Mouse (Mus musculus) liver, embryonic 13.5 days (tissue): ENCODE data around the gene Vwf. TPM values are rescaled to one million over a fixed set of nuclear protein-coding genes. Genes with fewer than 3 reads are reported as not detected.
A peak's percentile ranks its signal among the peaks of the same experiment; 100 is the strongest.

Source experiments
- ATAC-seq: fragments of 200-750 bp; cut with Nextera tagmentation; 2 replicates; pipeline ENCODE4 v1.8.0; 2017; ENCODE audit warnings: low read depth, mild to moderate bottlenecking, moderate number of reproducible peaks, moderate library complexity
- DNase-seq: peaks from one replicate; pipeline ENCODE4 v3.0.0; 2022
- H3K27ac ChIP-seq: fragments of 300-500 bp; sonication (generic); 2 replicates; pipeline ENCODE4 v1.5.1; 2015; ENCODE audit warnings: moderate library complexity, mild to moderate bottlenecking, inconsistent platforms
- H3K27me3 ChIP-seq: fragments of 300-500 bp; sonication (generic); 2 replicates; pipeline ENCODE4 v1.6.1; 2015; ENCODE audit warnings: mild to moderate bottlenecking, inconsistent platforms
- H3K36me3 ChIP-seq: fragments of 300-500 bp; sonication (generic); 2 replicates; pipeline ENCODE4 v1.6.1; 2015; ENCODE audit warnings: mild to moderate bottlenecking, inconsistent platforms
- H3K4me1 ChIP-seq: fragments of 300-500 bp; sonication (generic); replicated peaks from 2 replicates; pipeline ENCODE4 v1.6.1; 2015; ENCODE audit warnings: inconsistent platforms
- H3K4me2 ChIP-seq: fragments of 300-500 bp; sonication (generic); 2 replicates; pipeline ENCODE4 v1.6.1; 2015; ENCODE audit warnings: inconsistent platforms, mild to moderate bottlenecking, moderate library complexity
- H3K4me3 ChIP-seq: fragments of 300-500 bp; sonication (generic); replicated peaks from 2 replicates; pipeline ENCODE4 v1.5.1; 2015; ENCODE audit warnings: mild to moderate bottlenecking, inconsistent platforms
- H3K9ac ChIP-seq: fragments of 300-500 bp; sonication (generic); 2 replicates; pipeline ENCODE4 v1.6.1; 2015; ENCODE audit warnings: mild to moderate bottlenecking, inconsistent platforms
- H3K9me3 ChIP-seq: fragments of 300-500 bp; sonication (generic); replicated peaks from 2 replicates; pipeline ENCODE4 v1.6.1; 2016; ENCODE audit warnings: inconsistent platforms
- WGBS: fragments of 180-500 bp; shearing (Covaris S2); methylation state at CpG from one replicate; pipeline ENCODE4 v1.1.7; 2015; ENCODE audit not compliant: insufficient replicate concordance; 5-methylcytosine and 5-hydroxymethylcytosine counted together
- polyA plus RNA-seq: library from polyadenylated mRNA; unstranded; fragments of >200 nt; fragmentation: Nextera tagmentation; extraction: Ambion mirVana; gene quantifications from 2 replicates; pipeline ENCODE4 v1.2.1, GENCODE M21; 2015

Vwf gene
- polyA plus RNA-seq, 1 experiment from 2014 or later, result 13.3 TPM

- Histone ChIP-seq H3K36me3 (no peaks in the 10 kb centered on the region), H3K27me3 (peaks cover 19% of the 10 kb centered on the region; the same call in 1 of the 2 replicates), H3K9me3 (no peaks in the 10 kb centered on the region), H3K4me2 (no peak overlapping the region), H3K4me1 (peaks cover 26% of the 10 kb centered on the region), H3K27ac (no peak overlapping the region), H3K9ac (no peak overlapping the region), H3K4me3 (no peak overlapping the region)
- ATAC-seq (no peak), DNase-seq (no peak)
- WGBS, result 56% methylated on average over 4 of the region's 4 CpGs
Observed at GRCm38 (mm10) chr6:125601190-125601589, 54.6 kb downstream of the Vwf start.

- WGBS, result 69% methylated on average over 5 of the region's 5 CpGs
- Histone ChIP-seq H3K4me1 (peaks cover 21% of the 10 kb centered on the region), H3K36me3 (no peaks in the 10 kb centered on the region), H3K9ac (no peak overlapping the region), H3K27ac (no peak overlapping the region), H3K27me3 (peaks cover 19% of the 10 kb centered on the region; the same call in 1 of the 2 replicates), H3K4me2 (no peak overlapping the region), H3K9me3 (no peaks in the 10 kb centered on the region), H3K4me3 (no peak overlapping the region)
- no peak for ATAC-seq
- DNase-seq, result no peak
Observed at GRCm38 (mm10) chr6:125601748-125602147, 55.2 kb downstream of the Vwf start.

GRCm38 (mm10) chr6:125602354-125602753 lies 55.8 kb downstream of the Vwf start:
- Histone ChIP-seq H3K4me3 (no peak overlapping the region), H3K27me3 (peaks cover 19% of the 10 kb centered on the region; the same call in 1 of the 2 replicates), H3K9me3 (no peaks in the 10 kb centered on the region), H3K27ac (no peak overlapping the region), H3K4me2 (no peak overlapping the region), H3K9ac (no peak overlapping the region), H3K36me3 (no peaks in the 10 kb centered on the region), H3K4me1 (peaks cover 15% of the 10 kb centered on the region)
- DNase-seq, result no peak
- WGBS, result 60% methylated on average over 5 of the region's 5 CpGs
- no peak for ATAC-seq

GRCm38 (mm10) chr6:125603234-125603633 lies 56.7 kb downstream of the Vwf start:
- Histone ChIP-seq H3K27ac (no peak overlapping the region), H3K4me1 (peaks cover 14% of the 10 kb centered on the region), H3K27me3 (peaks cover 19% of the 10 kb centered on the region; the same call in 1 of the 2 replicates), H3K4me3 (peak overlapping the region; percentile 14; the same call in 1 of the 2 replicates), H3K36me3 (no peaks in the 10 kb centered on the region), H3K9me3 (no peaks in the 10 kb centered on the region), H3K4me2 (peak overlapping the region; percentile 43), H3K9ac (no peak overlapping the region)
- DNase-seq (peak; percentile 63), ATAC-seq (peak; percentile 51)
- WGBS, result 3% methylated on average over 18 of the region's 18 CpGs

- Histone ChIP-seq H3K9me3 (no peaks in the 10 kb centered on the region), H3K27me3 (peaks cover 19% of the 10 kb centered on the region; the same call in 1 of the 2 replicates), H3K9ac (no peak overlapping the region), H3K4me3 (no peak overlapping the region), H3K4me2 (peak overlapping the region; percentile 43), H3K4me1 (peaks cover 14% of the 10 kb centered on the region), H3K27ac (no peak overlapping the region), H3K36me3 (no peaks in the 10 kb centered on the region)
- 42% methylated on average over 26 of the region's 26 CpGs for WGBS
- ATAC-seq (no peak), DNase-seq (no peak)
Observed at GRCm38 (mm10) chr6:125603678-125604462, 57.3 kb downstream of the Vwf start.

GRCm38 (mm10) chr6:125604463-125605191 lies 58.1 kb downstream of the Vwf start:
- H3K4me2 ChIP-seq, result no peak overlapping the region
- no peak overlapping the region for H3K9ac ChIP-seq
- peaks cover 19% of the 10 kb centered on the region; the same call in 1 of the 2 replicates for H3K27me3 ChIP-seq
- peaks cover 14% of the 10 kb centered on the region for H3K4me1 ChIP-seq
- 28% methylated on average over 9 of the region's 9 CpGs for WGBS
- no peak overlapping the region for H3K4me3 ChIP-seq
- DNase-seq (peak; percentile 34), ATAC-seq (peak; percentile 35; the same call in 1 of the 2 replicates)
- no peaks in the 10 kb centered on the region for H3K9me3 ChIP-seq
- H3K36me3 ChIP-seq, result no peaks in the 10 kb centered on the region
- no peak overlapping the region for H3K27ac ChIP-seq

GRCm38 (mm10) chr6:125609025-125609424 lies 62.5 kb downstream of the Vwf start:
- 58% methylated on average over 6 of the region's 6 CpGs for WGBS
- ATAC-seq, result no peak
- H3K9me3 ChIP-seq, result no peaks in the 10 kb centered on the region
- H3K27ac ChIP-seq, result no peak overlapping the region
- no peak overlapping the region for H3K4me3 ChIP-seq
- DNase-seq, result no peak
- H3K4me1 ChIP-seq, result peaks cover 4% of the 10 kb centered on the region
- H3K4me2 ChIP-seq, result no peak overlapping the region
- no peak overlapping the region for H3K9ac ChIP-seq
- no peaks in the 10 kb centered on the region for H3K36me3 ChIP-seq
- 0 out of 2 replicates have a peak, but pooled peaks cover 10% of the 10 kb centered on the region for H3K27me3 ChIP-seq

- H3K27ac ChIP-seq, result no peak overlapping the region
- DNase-seq (no peak), ATAC-seq (no peak)
- 79% methylated on average over 1 of the region's 1 CpGs for WGBS
- H3K36me3 ChIP-seq, result no peaks in the 10 kb centered on the region
- H3K4me2 ChIP-seq, result no peak overlapping the region
- H3K9me3 ChIP-seq, result no peaks in the 10 kb centered on the region
- no peak overlapping the region for H3K4me3 ChIP-seq
- no peak overlapping the region for H3K9ac ChIP-seq
- H3K4me1 ChIP-seq, result no peaks in the 10 kb centered on the region; the same call in 1 of the 2 replicates
- H3K27me3 ChIP-seq, result no peaks in the 10 kb centered on the region
Observed at GRCm38 (mm10) chr6:125617855-125618254, 71.3 kb downstream of the Vwf start.

GRCm38 (mm10) chr6:125620764-125621163 lies 74.2 kb downstream of the Vwf start:
- DNase-seq (no peak), ATAC-seq (no peak)
- Histone ChIP-seq H3K27ac (no peak overlapping the region), H3K9ac (no peak overlapping the region), H3K4me3 (no peak overlapping the region), H3K4me2 (no peak overlapping the region), H3K4me1 (no peaks in the 10 kb centered on the region; the same call in 1 of the 2 replicates), H3K9me3 (no peaks in the 10 kb centered on the region), H3K27me3 (no peaks in the 10 kb centered on the region), H3K36me3 (no peaks in the 10 kb centered on the region)
- 44% methylated on average over 6 of the region's 6 CpGs for WGBS

- Histone ChIP-seq H3K27ac (no peak overlapping the region), H3K4me3 (no peak overlapping the region), H3K9ac (no peak overlapping the region), H3K4me2 (no peak overlapping the region), H3K27me3 (no peaks in the 10 kb centered on the region), H3K4me1 (no peaks in the 10 kb centered on the region; the same call in 1 of the 2 replicates), H3K36me3 (no peaks in the 10 kb centered on the region), H3K9me3 (no peaks in the 10 kb centered on the region)
- ATAC-seq (no peak), DNase-seq (no peak)
- WGBS, result 24% methylated on average over 2 of the region's 2 CpGs
Observed at GRCm38 (mm10) chr6:125622434-125622833, 75.9 kb downstream of the Vwf start.

- no peak overlapping the region for H3K27ac ChIP-seq
- H3K36me3 ChIP-seq, result no peaks in the 10 kb centered on the region
- ATAC-seq (no peak), DNase-seq (no peak)
- H3K9me3 ChIP-seq, result no peaks in the 10 kb centered on the region
- H3K4me1 ChIP-seq, result no peaks in the 10 kb centered on the region
- no peak overlapping the region for H3K4me2 ChIP-seq
- no peak overlapping the region for H3K4me3 ChIP-seq
- no peak overlapping the region for H3K9ac ChIP-seq
- no peaks in the 10 kb centered on the region for H3K27me3 ChIP-seq
- 28% methylated on average over 4 of the region's 4 CpGs for WGBS
Observed at GRCm38 (mm10) chr6:125640486-125640885, 93.9 kb downstream of the Vwf start.
